Mouse (Mus musculus): Measurements from ENCODE around the gene Aaed1.

The Aaed1 gene

DNA sequence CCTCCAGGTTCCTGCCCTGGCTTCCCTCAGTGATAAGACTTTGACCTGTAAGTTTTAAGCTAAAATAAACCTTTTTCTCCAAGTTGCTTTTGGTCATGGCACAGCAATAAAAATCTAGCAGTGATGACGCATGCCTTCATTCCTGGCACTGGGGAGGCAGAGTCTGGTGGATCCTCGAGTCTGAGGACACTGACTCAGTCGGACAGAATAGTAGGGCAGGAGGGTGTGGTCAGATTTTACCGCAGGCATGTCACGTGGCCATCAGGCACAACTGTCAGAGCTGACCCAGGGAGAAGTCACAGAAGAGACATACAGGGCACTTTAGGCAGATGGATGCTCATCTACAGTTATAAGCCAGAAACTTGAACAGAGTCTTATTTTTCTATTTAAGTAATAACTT, 60.4 kb downstream of the Aaed1 start:
- no peak for DNase-seq (ENCODE audit: low read depth, low spot score)

DNA sequence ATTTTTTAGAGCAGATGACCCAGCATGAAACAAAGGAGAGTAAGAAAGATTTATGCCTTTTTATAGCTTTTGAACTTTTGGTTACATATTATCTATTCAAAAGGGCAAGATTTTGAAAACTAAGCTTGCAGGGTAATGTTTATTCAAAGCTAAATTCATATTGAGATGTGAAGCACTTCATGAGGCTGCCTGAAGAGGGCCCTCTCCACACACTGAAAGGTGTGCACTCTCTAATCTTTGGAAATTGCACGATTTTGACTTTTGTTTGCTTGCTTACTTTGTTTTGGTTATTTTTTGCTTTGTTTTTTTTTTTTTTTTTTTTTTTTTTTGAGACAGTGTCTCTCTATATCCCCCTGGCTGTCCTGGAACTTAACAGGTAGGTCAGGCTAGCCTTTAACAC, 62.1 kb downstream of the Aaed1 start:
- no peak for DNase-seq (ENCODE audit: low read depth, low spot score)

DNA sequence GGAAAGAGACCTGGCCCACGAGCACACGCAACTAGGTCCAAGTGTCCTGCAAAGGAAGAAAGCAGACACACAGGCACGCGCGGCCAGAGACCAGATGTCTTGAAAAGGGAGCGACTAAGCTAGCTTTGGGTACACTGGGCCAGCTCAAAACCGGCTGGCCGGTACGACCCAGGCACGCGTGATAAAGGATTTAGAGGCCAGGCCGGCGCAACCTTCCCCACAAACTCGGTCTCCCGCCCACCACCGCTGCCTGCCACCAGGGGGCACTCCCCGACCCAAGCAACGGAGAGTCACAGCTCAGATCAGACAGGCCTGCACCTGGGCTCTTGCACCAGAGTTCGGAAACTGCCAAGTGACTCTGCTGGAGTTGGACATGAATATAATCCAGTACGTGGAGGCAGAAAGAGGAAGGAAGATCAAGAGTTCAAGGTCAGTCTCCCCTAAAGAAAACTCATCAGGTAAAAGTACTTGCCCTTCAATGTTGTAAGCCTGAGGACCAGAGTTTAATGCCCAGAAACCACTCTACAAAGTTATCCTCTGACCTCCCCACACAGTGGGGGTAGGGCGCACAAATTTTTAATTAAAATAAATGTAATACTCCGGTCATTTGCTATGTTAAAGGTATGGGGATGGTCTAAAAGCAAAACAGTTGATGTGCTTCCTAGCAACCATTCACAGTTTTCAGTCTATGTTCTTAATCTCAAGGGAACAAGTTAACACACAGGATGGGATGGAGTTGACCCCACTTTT, 63.6 kb downstream of the Aaed1 start:
- peak; percentile 53 for DNase-seq (ENCODE audit: low read depth, low spot score)

DNA sequence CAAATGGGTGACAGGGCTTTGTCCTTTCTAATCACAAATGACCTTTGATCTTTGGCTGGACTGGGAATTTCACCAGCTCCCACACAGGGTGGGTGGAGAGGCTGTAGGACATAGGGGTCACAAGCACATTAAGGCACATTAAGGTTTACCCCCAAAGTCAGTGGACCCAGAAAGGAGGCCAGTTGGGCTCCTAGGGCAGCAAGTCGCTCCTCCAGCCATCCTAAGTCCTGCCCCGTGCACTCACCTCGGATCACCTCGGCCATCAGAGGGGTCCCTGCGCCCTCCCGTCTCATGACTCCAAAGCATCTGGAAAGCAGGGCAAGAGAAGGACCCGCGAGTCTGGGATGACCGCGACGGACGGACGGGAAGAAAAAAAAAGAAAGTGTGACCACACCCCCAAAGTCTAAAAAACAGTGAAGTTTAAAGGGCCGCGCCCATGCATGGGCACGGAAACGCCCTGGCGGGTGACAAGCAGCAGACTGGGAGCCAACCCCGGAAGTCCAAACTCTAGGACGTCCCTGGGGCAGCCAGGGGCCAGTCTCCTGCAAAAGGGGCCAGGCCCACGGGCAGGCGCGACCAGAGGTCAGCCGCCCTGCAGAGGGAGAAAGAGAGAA, 64.2 kb downstream of the Aaed1 start:
- DNase-seq (ENCODE audit: low read depth, low spot score) = peak; percentile 28

GRCm38 (mm10) chr13:64246106-64246505, 66.4 kb downstream of the Aaed1 start:
- no peak for DNase-seq (ENCODE audit: low read depth, low spot score)

- no peak for DNase-seq (ENCODE audit: low read depth, low spot score)
These were observed 67.7 kb downstream of the Aaed1 start for GRCm38 (mm10) chr13:64244685-64245261.

- no peak for DNase-seq (ENCODE audit: low read depth, low spot score)
These were observed 69.8 kb downstream of the Aaed1 start for GRCm38 (mm10) chr13:64242721-64243120.

DNA sequence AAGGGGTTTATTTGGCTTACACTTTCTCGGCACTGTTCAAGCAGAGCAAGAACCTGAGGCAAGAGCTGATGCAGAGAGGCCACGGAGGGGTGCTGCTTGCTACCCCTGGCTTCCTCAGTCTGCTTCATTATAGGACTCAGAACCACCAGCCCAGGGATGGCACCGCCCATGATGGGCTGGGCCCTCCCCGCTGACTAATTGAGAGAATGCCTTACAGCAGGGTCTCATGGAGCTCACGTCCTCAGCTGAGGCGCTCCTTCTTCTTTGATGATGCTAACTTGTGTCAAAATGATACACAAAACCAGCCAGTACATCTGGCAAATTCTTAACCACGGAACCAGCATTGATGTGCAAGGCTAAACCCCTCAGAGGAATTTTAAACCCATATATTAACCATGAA, 71.9 kb downstream of the Aaed1 start:
- no peak for DNase-seq (ENCODE audit: low read depth, low spot score)

DNA sequence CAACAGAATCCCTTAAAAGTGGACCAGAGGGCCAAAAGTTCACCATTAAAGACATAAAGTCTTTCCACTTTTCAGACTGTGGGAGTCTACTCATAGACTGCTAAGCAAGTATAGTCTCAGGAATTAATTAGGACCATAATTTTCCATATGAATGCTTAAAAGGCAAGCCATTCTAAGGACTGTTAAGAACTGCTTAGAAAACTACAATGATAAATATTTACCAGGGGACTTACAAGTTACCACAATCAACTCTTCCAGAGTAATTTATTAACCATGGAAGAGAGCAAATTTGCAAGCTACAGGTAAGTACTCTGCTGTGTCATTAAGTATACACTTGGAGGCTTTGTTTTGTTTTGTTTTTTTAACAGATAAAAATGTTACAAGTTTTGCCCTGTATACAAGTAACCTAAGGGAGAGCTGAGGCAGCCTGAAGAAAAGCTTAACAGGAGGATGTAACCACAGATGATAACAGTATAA, 74.8 kb downstream of the Aaed1 start:
- no peak for DNase-seq (ENCODE audit: low read depth, low spot score)

- no peak for DNase-seq (ENCODE audit: low read depth, low spot score)
These were observed 75.4 kb downstream of the Aaed1 start for GRCm38 (mm10) chr13:64237000-64237680.

- DNase-seq (ENCODE audit: low read depth, low spot score) = no peak
These were observed 76.7 kb downstream of the Aaed1 start for GRCm38 (mm10) chr13:64235777-64236176.

DNA sequence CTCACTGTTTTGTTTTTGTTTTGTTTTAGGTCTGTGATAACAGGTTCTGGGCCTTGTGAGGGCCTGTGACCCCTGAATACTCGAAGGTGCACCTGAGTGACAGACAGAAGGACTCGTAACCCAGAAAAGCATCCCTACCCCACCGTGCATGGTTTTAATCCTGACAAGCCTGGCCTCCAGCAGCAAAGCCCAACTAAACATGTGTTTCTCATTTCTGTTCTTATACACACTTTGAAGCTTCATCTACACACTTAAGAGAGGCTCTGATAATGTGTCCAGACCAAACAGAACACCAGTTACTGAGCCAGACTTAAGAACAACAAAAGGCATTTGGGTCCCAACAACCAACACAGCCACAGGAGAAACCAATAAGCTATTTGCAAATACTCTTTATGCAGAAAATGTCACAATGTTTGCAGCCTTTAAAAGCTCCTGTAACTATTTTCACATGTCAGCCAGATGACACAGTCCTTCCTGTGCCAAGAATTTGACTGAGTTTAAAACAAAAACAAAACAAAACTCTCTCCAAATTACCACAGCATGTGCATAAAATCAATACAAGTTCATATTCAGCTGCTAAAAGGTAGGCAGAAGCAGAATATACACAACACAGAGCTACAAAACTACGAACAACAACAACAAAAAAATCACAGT, 77.3 kb downstream of the Aaed1 start:
- DNase-seq (ENCODE audit: low read depth, low spot score) = no peak

- no peak for DNase-seq (ENCODE audit: low read depth, low spot score)
These were observed 79.4 kb downstream of the Aaed1 start for GRCm38 (mm10) chr13:64233139-64233538.

GRCm38 (mm10) chr13:64226725-64227124, 85.8 kb downstream of the Aaed1 start:
- no peak for DNase-seq (ENCODE audit: low read depth, low spot score)

- DNase-seq (ENCODE audit: low read depth, low spot score) = no peak
These were observed 86.8 kb downstream of the Aaed1 start for GRCm38 (mm10) chr13:64225738-64226137.
